Mouse (Mus musculus) kidney, postnatal 14 days (tissue): Measurements from ENCODE around the gene 4921536K21Rik.

Experiments used
- DNase-seq: peaks from one replicate; pipeline ENCODE4 v3.0.0; 2022; ENCODE audit warnings: mixed read lengths

4921536K21Rik gene

DNA sequence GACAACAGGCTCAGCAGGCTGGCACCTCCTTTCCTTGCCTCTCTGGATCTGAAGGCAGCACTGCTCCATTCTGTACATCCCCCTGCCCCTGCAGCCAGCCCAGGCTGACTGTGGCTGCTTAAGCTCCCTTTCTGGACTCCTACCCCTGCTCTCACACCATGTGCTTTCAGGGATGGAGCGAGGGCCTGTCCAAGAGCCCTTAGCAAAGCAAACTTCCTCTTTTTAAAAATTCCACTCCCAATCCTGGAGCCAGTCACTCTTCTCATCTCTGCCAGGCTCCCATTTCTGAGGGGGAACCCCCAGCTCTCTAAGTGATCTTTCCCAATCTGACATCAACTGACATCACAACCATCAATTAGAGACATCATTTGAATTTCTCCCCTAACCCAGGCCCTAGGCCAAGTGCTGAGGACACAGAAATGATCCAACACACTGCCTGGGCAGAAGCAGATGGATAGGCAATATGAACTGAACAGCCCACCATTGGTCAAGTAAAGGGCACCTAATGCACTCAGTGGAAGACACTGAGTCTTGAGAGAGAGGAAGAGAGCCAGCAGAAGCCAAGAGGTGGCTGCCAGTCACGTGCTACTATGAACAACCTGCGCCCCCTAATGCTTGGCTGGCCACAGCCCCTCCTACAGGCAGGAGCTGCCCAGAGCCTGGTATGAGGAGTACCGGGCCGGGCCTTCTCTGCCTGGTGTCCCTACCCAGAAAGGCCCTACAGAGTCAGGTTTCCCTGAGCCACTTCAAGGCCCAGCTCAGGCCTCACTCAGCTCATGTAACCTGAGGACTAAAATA, 15.8 kb upstream of the 4921536K21Rik start:
- DNase-seq: no peak

DNA sequence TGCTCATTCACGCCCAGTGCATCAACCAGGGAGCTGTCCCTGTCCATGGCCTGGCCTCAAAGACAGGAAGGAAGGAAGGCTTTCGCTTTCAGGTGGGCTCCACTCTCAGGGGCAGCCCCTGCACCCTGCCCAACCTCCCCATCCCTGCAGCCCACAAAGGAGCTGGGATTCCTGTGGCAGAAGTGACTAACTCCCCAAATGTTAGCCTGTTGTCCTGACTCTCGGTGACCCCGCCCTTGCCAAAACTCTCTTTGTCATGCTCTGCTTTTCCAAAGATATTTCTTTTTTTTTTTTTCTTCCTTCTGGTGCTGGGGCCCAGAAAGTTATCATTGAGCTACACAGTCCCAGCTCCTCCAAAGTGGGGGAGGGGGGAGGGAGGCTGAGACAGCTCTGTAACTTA, 14.3 kb upstream of the 4921536K21Rik start:
- no peak for DNase-seq

DNA sequence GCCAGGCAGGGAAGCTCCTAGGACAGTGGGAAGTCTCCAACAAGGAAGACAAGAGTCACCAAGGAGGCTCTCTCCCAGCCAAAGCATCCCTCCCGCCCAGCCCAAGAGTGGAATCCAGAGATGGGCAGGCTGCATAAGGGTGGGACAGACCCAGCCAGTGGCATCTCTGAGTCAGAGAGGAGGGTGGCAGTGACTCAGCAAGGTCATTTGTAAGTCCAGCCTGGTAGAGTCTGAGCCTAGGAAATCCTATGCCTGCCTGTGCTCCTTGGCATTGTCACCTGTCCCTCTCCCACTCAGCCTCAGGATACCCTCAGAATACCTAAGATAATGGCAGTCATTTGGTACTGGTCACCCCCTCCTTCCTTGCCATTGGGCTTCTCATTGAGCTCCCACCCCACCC, 10.5 kb upstream of the 4921536K21Rik start:
- DNase-seq: no peak

DNA sequence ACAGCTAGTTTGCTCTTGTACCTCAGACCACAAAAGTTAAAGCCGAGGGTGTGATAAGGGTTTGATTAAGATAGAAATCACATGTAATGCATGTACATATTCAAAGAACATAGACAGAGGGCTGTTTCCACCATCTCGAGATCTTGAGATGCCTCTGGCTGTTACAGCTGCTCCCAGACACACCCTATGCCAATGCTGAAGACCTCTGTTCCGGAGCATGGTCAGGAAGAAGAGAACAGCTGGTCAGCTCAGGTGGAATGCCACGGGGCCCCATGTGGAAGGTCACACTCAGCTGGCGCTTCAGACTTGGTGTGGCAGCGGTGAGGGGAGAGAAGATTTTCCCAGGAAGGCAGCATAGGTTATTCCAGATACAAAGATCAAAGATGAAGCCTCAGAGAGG, 9.8 kb upstream of the 4921536K21Rik start:
- DNase-seq: no peak

DNA sequence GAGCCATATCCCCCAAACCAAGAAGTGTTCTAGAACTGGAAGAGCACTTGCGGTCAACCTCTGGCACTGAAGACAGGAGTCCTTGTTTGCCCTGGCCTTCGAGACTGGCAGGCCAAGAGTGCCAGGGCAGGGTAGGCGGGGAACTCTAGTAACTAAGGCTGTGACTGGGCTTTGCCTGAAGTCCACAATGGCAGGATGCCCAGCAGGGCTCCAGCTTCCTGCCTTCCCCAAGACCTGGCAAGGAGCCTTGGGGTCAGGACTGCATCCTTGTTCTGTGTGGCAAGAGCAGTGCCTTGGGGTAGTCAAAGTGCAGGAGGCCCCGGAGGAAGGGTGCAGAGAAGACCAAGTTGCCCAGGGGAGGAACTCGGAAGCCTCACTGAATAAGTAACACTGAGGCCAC, 8.1 kb upstream of the 4921536K21Rik start:
- DNase-seq: peak; percentile 93

DNA sequence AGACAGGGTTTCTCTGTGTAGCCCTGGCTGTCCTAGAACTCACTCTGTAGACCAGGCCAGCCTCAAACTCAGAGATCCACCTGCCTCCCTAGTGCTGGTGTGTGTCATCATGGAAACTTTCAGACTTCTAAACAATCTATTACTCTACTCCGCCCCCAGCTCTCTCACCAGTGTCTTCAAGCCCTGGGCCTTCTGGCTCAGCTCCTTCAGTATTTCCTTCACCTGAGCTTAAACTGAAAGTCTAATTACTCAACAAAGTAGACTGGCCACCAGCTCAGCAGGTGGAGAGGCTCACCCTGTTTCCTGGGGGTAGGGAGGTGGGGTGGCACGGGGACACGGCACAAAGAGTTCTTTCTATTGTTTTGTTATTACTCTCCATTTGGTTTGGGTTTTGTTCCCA, 7.6 kb upstream of the 4921536K21Rik start:
- DNase-seq: no peak

DNA sequence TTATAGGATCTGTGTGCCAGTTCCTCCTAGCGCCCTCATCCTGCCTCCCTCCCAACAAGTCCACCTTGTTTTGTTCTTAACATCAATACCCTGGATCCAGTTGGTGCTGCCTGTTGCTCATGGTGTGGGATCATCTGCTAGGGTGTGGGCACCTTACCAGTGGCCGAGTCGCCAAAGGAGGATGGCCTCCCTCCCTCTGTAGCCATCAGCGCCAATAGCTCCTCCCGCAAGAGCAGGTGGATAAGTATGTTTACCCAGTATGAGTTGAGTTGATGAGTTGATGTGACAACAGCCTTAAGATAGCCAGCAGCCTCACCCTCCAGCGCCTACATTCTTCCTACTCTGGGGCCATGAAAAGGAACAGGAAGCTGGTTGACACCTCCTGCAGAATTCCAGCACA, 5.4 kb upstream of the 4921536K21Rik start:
- no peak for DNase-seq

DNA sequence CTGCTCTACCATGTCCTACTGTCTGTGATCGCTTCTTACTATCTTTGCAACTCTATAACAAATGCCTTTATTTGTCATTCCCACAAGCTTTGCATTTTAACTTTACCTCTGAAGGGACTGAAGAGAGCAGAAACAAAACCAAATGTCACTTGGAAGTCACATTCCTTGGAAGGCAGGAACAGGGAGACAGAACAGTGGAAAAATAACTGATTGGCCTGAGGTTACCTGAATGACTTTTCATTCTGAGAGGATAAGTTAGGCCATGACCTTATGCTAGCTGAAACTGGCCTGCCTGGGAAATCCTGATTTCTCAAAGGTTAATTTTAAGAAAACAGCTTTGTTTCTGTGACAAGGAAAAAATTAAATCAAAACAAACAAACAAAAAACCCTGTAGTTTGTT, 1.0 kb upstream of the 4921536K21Rik start:
- DNase-seq: no peak

DNA sequence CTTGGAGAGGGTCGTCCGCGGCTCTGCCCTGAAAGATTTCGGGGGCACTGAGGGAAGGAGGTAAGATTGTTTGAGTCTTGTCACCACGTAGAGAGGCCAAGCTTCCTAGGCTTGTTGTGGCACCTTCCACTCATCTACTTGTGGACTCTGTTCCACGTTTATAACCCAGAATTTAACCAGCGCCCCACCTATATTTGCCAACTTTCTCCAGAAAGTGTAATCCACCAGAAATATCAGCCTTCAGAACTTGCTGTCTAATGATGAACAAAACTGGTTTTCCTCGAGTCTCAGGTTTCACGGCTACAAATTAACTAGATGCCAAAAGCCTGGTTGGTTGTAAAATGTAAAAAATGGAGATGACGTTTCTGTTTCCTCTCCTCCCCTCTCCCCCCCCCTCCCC, 560 bp upstream of the 4921536K21Rik start:
- DNase-seq: no peak

DNA sequence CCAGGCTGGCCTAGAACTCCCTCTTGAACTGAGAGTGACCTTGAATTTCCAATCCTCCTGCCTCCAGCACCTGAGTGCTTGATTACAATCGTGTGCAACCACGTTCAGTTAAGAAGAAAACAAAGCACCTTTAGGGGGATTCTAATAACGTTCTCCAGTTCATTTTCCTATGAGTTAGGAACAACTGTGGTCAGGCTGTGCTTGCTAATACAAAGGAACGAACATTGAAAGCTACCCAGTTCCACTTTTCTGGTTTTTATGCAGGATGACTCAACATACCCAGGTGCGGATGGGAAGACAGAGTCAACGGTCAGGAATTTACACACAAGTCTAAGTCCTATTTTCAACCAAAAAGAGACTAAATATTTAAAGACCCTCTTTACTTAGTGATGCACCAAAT, 928 bp downstream of the 4921536K21Rik start:
- DNase-seq: no peak

DNA sequence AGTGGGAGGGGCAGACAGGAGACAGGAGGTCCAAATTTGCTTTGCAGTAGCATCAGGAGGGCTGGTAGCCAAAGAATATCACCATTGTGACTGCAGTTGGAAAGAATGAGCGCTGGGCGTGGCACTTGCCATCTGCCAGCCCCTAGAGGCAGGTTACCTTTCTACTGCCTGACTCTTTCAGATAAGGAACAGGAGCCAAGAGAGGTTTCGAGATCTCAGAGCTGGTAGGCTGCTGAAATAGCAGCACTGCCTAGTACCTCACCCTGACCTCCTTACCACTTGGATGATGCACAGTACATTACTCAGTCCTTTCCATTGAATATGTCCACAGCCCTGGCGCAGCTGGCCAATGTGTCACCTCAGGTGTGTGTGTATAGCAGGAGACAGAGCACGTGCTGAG, 7.6 kb downstream of the 4921536K21Rik start:
- no peak for DNase-seq

DNA sequence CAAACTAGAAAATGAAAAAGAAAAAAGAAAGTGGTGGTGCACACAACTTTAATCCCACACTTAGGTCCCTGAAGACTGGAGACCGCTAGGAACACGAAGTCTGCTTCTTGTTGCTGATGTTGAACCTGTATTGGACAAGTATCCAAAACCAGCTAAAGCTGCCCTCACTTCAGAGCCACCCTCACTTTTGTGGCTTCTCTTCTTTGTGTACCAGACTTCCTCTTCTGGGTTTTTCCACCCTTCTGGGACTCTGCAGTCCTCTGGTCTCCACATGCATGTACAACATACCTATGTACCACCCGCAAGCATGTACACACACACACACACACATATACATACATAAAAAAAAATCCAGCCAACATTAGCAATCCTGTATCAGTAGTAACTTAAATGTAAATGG, 11.2 kb downstream of the 4921536K21Rik start:
- no peak for DNase-seq

DNA sequence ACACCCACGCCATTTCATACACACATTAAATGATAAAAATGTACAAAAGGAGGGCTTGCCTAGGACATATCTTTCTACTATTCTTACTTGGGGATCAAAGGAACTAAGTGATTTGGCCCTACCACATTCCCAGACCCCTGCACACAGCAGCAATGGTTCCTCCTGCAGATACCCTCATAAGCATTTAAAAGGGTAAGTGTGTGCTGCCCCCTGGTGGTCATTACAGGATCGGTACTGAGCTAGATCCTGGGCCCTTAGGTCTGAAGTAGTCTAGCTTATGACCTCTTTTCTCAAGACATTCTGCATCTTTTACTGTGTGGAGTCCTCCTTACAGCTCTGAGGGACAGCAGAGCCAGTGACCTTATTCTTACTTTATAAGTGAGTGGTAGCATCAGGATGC, 15.1 kb downstream of the 4921536K21Rik start:
- peak; percentile 76 for DNase-seq

DNA sequence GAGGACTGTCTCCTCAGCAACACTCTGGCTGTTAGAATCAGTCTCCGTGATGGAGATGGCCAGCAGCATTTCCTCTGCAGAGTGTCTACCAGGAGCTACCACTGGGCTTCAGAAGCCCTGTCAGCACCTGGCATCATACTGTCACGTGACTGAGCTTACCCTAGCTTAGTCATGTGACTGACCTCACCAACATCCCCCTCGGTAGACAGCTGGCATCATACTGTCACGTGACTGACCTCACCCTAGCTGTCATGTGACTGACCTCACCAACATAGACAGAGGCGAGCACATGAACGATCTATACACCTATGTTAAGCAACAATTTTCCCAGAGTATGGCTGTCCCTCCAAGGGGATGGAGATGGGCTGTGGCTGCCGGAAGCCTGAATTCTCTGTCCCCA, 16.2 kb downstream of the 4921536K21Rik start:
- DNase-seq: no peak

DNA sequence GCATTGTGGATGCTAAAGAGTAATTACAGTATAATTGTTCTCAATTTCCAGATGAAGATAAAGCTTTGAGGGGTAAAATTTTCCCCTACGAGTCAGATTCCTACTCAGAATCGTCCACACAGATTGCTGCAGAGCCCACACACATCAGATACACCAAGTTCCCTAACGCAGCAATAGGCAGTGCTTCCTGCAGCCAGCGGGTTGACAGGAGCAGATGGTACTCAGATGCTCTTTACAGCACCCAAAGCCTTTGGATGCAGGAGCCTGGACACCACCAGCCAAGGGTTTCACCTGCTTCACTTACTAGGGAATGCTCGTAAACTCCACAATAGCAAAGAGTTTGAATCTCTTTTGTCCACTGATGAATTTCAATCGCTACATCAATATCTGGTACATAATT, 18.5 kb downstream of the 4921536K21Rik start:
- no peak for DNase-seq

DNA sequence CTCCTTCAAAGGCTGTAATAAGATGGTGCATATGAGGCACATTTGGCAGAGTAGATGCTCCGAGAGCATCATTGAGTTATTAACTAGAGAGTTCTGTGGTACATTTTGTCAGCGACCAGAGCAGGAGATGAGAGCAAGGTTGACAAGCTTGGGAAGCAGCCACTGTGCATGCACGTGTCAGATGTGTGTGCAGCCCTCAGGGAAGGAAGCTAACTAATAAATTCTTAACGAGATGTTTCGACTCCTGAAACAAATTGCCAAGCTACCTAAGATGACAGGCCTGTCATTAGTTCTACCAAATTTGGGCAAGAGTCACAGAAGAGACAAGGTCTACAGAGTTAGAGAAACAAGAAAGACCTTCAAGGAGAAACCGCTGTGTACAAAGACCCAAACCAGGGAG, 30.6 kb downstream of the 4921536K21Rik start:
- DNase-seq: no peak

DNA sequence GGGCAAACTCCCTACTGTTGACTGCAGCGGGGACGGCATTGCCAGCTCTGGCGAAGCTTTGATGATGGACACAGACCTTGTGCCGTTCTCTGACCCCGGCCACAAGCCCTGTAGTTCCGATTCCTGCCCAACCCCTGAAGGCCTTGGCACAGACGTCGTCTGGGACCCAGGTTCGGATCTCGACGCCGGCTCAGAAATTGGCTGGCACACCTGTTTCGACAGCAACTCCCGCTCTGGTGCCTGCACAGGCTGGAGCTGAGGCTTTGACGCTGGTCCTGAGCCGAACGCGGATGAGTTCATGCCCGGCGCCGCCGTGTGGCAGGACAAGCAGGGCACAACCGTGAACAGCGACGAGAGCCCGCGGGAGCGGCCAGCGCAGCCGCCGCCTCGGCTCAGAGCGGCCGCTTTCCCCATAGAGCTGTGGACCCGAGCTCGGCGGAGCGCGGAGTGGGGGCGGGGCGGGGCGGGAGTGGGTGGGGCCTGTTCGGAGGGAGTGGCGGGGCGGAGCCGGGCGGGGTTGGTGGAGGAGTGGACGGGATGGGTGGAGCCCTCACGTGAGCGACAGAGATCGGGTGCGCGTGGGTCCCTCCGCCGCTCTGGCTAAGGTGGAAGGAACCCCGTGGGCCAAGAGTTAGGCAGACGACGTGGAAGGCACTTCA, 31.3 kb downstream of the 4921536K21Rik start, which contains the start of gene Osbp2:
Osbp2 (minus strand) TSS at position 450 of the 659 bp plus-strand sequence.
- peak; percentile 83 for DNase-seq

DNA sequence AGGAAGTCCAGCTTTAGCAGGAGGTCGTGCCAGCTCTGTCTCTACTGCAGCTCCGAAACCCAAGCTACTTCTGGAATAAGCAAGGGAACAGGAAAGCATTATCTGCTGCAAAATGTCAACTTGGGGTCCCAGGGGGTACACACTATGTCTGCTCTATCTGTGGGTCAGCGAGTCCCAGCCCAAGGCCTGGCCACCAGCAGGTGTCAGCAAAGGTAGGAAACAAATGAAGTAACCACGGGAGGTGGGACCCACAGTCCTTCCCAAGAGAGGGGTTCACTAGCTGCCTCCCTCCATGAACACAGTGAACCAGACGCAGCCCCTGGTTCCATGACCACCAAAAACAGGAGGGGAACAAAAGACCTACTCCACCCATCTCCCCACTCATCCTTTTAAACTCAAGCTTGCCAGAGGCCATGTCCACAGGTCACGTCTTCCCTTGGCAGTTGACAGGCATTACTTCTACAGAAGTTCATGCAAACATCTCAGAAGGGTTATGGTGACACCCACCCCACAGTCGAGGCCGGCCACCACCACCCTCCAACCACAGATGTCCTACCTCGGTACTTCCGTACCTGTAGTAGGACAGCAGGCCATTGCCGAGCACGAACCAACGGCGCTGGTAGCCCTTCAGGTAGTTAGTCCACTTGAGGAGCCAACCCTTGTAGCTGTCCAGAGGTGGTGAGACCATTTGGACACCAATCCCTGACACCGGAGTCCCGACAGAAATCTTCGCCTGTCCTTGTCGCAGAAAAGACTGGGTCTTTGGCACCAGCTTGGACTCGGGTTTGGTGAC, 32.0 kb downstream of the 4921536K21Rik start:
- DNase-seq: no peak

DNA sequence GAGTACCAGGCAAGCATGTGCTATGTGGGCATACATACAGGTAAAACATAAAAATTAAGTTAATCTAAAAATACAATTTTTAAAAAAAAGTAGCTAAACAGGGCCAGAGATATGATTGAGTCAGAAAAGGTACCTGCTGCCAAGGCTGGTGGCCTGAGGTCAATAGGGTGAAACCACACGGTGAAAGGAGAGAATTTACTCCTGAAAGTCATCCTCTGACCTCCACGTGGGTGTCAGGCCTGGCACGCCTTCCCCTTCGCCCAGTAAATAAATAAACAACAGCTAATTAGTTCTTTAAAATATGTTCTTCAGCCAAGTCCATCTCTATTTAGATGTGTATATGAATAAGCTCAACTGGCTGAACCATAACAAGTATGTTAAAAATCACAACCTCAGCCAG, 34.5 kb downstream of the 4921536K21Rik start:
- no peak for DNase-seq

DNA sequence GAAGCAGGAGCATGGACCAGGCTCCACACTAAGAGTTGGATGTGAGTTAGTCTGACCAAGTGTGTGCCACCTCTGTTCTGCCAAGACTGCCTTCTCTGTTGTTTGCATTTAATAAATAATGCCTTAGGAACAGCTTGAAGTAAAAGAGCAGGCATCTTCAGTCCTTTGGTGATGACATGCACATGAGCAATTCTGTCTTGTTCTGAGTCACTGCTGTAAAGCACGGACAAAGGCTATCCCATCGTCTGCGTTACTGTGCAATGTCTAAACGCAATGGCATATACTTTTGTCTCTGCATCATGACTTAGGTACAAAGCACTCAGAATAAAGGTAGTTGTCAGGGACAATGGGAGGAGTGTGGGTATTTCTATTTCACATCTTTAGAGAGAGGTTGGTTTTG, 35.1 kb downstream of the 4921536K21Rik start:
- no peak for DNase-seq

DNA sequence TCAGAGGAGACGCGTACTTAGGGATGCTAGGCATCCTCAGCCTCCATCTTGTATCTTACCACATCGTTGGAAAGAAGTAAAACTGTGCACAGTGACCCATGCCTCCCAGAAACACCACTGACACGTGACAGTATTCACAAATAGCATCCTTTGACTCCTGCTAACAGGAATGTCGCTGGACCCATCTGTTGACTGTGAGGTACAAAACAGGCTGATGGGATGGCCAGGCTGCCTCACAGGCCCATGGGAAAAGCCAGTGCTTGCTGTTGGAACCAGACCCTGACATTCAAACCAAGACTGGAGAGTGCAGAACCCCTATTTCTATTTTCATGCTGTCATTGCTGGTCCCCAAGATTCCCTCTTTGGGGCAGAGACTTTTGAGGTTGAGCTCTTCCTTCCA, 37.0 kb downstream of the 4921536K21Rik start:
- no peak for DNase-seq

DNA sequence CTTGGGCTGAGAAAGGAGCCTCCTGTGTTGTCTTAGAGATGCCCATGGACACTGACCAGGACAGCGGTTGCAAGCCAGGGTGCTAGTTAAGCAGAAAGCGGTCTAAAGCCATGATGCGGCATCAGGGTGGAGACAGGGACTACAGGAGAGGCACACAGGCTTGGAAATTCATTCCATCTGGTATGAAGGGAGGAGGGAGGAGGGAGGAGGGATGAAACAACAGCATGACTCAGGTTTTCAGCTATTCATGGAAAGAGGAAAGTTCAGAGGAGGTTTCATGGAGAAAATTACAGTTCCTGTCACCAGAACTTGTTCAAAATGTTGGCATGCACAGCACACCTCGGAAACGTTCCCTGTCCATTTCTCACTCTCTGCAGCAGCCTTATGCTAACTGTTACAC, 39.1 kb downstream of the 4921536K21Rik start:
- DNase-seq: no peak

DNA sequence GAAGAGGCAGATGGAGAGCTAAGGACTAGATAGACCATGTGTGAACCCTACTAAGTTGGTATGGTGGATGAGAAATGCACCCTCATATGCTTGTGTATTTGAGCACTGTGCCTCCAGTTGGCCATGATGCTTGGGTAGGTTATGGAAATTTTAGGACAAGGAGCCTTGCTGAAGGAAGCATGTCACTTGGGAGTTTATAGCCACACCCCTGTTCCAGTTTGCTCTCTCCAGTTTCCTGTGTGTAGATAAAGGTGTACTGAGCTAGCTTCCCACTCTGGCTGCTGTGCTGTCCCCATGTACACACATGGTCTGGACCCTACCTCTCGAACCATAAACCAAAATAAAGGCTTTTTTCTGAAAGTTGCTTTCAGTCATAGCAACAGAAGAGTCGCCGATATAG, 40.7 kb downstream of the 4921536K21Rik start:
- DNase-seq: no peak
